Mouse (Mus musculus): ENCODE data around the gene Flt3l.

DNA sequence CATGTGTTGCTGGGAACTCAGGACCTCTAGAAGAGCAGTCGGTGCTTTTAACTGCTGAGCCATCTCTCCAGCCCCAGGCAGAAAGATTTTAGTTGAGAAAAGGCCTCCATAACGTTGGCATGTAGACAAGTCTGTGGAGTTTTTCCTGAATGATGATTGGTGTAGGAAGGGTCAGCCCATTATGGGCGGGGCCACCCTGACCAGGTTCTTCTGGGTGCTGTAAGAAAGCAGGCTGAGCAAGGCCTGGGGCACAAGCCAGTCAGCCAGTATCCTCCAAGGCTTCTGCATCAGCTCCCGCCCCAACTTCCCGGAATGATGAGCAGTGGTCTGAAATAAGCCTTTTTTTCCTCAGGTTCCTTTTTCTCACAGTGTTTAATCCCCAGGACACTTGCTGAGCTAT is 55.2 kb downstream of the Flt3l start:
- TF ChIP-seq CTCF (IDR thresholded peaks at IDR 0.05) (no peak), EP300 (IDR thresholded peaks at IDR 0.05) (no peak)

Measured in lung, postnatal 0 days (tissue).